Mouse (Mus musculus) limb, embryonic 14.5 days (tissue): Measurements from ENCODE around the gene Gapvd1. TPM values are rescaled to one million over a fixed set of nuclear protein-coding genes. Genes with fewer than 3 reads are reported as not detected.

Experiments used
- ATAC-seq: fragments of 200-750 bp; cut with Nextera tagmentation; 2 replicates; pipeline ENCODE4 v1.8.0; 2017; ENCODE audit warnings: low read depth, moderate number of reproducible peaks, moderate TSS enrichment; ENCODE audit not compliant: low FRiP score
- DNase-seq: peaks from one replicate; pipeline ENCODE4 v3.0.0-alpha.2; 2015; ENCODE audit warnings: low spot score
- H3K27ac ChIP-seq: fragments of 300-500 bp; sonication (generic); replicated peaks from 2 replicates; pipeline ENCODE4 v1.5.1; 2014; ENCODE audit warnings: low read depth, mild to moderate bottlenecking, low read length, moderate library complexity, mixed read lengths
- H3K27me3 ChIP-seq: fragments of 300-500 bp; sonication (generic); 2 replicates; pipeline ENCODE4 v1.6.1; 2014; ENCODE audit warnings: low read length, mixed read lengths; ENCODE audit not compliant: control insufficient read depth, insufficient read depth
- H3K36me3 ChIP-seq: fragments of 300-500 bp; sonication (generic); 2 replicates; pipeline ENCODE4 v1.6.1; 2014; ENCODE audit warnings: mild to moderate bottlenecking, low read length, moderate library complexity, mixed read lengths; ENCODE audit not compliant: control insufficient read depth, insufficient read depth
- H3K4me1 ChIP-seq: fragments of 300-500 bp; sonication (generic); 2 replicates; pipeline ENCODE4 v1.6.1; 2014; ENCODE audit warnings: antibody characterized with exemption, low read length, mixed read lengths; ENCODE audit not compliant: control insufficient read depth, insufficient read depth
- H3K4me2 ChIP-seq: fragments of 300-500 bp; sonication (generic); replicated peaks from 2 replicates; pipeline ENCODE4 v1.6.1; 2014; ENCODE audit warnings: low read depth, mild to moderate bottlenecking, low read length, moderate library complexity; ENCODE audit not compliant: severe bottlenecking
- H3K4me3 ChIP-seq: fragments of 300-500 bp; sonication (generic); replicated peaks from 2 replicates; pipeline ENCODE4 v1.5.1; 2014; ENCODE audit warnings: low read length
- H3K9ac ChIP-seq: fragments of 300-500 bp; sonication (generic); 2 replicates; pipeline ENCODE4 v1.6.1; 2014; ENCODE audit warnings: mild to moderate bottlenecking, low read depth, low read length, moderate library complexity; ENCODE audit not compliant: severe bottlenecking
- H3K9me3 ChIP-seq: fragments of 300-500 bp; sonication (generic); 2 replicates; pipeline ENCODE4 v1.6.1; 2016; ENCODE audit warnings: low read length; ENCODE audit not compliant: control insufficient read depth
- POLR2A ChIP-seq: fragments of 200-500 bp; IDR thresholded peaks from 2 replicates; pipeline ENCODE4 v1.8.0; 2012; ENCODE audit warnings: inconsistent platforms, mild to moderate bottlenecking, moderate library complexity, borderline replicate concordance; ENCODE audit not compliant: insufficient read depth, insufficient read length; ENCODE audit errors: extremely low read depth
- WGBS: fragments of 180-500 bp; shearing (Covaris S2); extraction: QIAGEN DNeasy Blood & Tissue Kit; methylation state at CpG from one replicate; pipeline ENCODE4 v1.1.7; 2014; 5-methylcytosine and 5-hydroxymethylcytosine counted together
- polyA plus RNA-seq, 2 experiments: library from polyadenylated mRNA; depleted of rRNA in 1 of 2; stranded (reverse) in 1 of 2; unstranded in 1 of 2; fragments of >200 nt; fragmentation: Nextera tagmentation in 1 of 2; extraction: Ambion mirVana in 1 of 2; gene quantifications; 2 replicates each; pipeline versions ENCODE4 v1.2.1 to v1.2.3; 2012 to 2014

Gapvd1 gene
- polyA plus RNA-seq, 2 experiments, result 41.4 to 84.2 TPM

DNA sequence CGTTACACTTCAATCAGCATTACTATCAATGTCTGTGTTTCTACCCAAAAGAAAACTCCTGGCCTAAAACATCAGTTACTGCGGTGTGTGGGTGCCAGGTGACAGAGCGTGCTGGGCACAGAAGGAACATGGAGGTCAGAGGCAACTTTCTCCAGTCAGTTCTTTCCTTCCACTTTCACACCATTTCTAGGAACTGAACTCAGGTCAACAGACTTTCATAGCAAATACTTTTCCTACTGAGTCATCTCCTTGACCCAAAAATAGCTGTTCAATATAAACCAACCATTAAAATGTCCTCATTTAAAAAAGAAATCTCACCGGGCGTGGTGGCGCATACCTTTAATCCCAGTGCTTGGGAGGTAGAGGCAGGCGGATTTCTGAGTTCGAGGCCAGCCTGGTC is 12.4 kb downstream of the Gapvd1 start:
- Histone ChIP-seq H3K27me3 (no peaks in the 10 kb centered on the region), H3K4me3 (no peak overlapping the region), H3K9me3 (no peaks in the 10 kb centered on the region), H3K4me2 (no peak overlapping the region), H3K27ac (no peak overlapping the region), H3K36me3 (no peaks in the 10 kb centered on the region; the same call in none of the 2 replicates), H3K9ac (no peak overlapping the region), H3K4me1 (no peaks in the 10 kb centered on the region)
- ATAC-seq (no peak), DNase-seq (no peak)
- WGBS, result 90% methylated on average over 8 of the region's 8 CpGs
- no peak for TF ChIP-seq POLR2A

DNA sequence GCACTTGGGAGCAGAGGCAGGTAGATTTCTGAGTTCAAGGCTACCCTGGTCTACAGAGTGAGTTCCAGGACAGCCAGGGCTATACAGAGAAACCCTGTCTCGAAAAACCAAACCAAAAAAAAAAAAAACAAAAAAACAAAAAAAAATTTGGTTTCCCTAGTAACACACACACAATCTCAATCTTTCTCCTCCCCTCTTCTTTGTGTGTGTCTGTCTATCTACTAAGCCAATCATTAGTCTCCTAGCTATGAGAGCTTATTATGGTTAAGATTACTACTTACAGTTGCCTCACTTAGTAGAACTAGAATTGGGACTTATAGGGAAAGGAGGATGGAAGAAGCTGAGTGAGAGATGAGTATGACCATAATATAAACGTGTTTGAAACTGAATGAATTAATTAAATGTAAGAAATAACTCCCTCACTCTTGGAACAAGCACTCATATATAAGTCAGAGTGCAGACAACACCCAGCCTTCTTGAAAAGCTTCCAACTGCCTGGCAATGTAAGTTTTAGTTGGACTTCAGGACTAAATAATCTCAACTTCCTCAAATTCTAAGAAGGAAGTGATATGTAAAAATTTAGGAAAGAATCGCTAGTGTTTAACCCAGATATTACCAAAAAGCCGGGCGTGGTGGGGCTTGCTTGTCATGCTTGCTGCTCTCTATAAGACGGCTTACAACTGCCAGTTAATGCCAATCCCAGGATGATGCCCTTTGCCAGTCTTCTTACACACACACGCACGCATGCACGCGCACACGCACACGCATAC is 13.5 kb downstream of the Gapvd1 start:
- DNase-seq (no peak), ATAC-seq (no peak)
- Histone ChIP-seq H3K4me3 (no peak overlapping the region), H3K27me3 (no peaks in the 10 kb centered on the region), H3K4me1 (no peaks in the 10 kb centered on the region), H3K27ac (no peak overlapping the region), H3K36me3 (no peaks in the 10 kb centered on the region; the same call in none of the 2 replicates), H3K9me3 (no peaks in the 10 kb centered on the region), H3K9ac (no peak overlapping the region), H3K4me2 (no peak overlapping the region)
- 90% methylated on average over 12 of the region's 12 CpGs for WGBS
- TF ChIP-seq POLR2A, result no peak

DNA sequence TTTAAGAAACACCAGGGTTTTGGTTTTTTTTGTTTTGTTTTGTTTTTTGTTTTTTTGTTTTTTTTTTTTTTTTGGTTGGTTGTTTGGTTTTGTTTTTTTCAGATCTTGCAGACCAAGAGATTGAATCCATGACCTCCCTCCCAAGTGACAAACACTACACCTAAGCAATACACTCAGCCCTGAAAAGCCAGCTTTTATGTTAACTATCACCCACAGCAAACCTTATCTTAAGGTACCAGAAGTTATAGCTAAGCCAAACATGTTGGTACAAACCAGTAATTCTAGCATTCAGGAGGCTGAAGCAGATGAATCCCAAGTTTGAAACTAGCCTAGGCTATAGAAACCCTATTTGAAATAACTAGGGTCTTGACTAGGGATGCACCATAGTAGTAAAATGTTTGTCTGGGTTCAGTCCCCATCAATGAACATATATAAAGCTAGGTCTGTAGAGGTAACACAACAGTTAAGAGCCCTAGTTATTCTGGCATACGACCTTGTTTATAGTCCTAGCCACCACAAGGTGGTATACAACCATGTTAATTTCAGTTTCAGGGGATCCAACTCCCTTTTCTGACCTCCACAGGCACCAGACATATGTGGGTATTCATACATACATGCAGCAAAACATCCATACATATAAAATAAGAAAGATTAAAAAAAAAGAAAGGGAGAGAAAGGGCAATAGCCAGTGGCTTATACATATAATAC is 15.2 kb downstream of the Gapvd1 start:
- Histone ChIP-seq H3K9ac (no peak overlapping the region), H3K9me3 (no peaks in the 10 kb centered on the region), H3K36me3 (no peaks in the 10 kb centered on the region; the same call in none of the 2 replicates), H3K4me3 (no peak overlapping the region), H3K4me1 (no peaks in the 10 kb centered on the region), H3K4me2 (no peak overlapping the region), H3K27ac (no peak overlapping the region), H3K27me3 (no peaks in the 10 kb centered on the region)
- no peak for DNase-seq
- TF ChIP-seq POLR2A, result no peak
- WGBS, result 56% methylated on average over 1 of the region's 1 CpGs
- no peak for ATAC-seq

DNA sequence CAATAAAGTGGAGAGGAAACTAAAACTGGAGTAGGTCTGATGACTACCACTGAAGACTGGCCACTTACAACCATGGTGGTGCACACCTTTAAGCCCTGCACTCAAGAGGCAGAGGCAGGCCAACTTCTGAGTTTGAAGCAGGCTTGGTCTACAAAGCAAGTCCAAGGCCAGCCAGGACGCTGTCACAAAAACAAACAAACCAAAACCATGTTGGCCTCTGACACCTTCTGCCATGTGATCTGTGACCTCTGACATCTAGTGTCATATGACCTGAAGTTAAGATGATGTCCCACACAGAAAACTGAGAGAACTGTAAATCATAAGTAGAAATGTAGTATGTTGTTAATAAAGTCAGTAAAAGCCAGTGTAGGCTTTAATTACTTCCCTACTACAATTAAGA is 17.1 kb downstream of the Gapvd1 start:
- 72% methylated on average over 1 of the region's 1 CpGs for whole genome bisulfite sequencing

DNA sequence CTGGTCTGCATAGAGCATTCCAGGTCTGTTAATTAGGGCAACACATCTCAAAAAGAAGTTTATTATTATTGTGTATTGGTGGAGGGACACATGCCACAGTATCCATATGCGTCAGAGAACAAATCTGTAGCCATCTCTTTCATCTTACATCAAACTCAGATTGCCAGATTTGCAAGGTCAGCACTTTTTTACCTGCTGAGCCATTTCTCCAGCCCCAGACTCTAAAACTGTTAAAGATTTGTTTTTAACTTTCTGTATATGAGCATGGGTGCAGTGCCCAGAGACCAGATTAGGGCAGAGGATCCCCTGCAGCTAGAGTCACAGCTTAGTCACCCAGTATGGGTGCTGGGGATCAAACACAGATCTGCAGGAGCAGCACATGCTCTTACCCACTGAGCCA is 18.4 kb downstream of the Gapvd1 start:
- no peak overlapping the region for H3K4me2 ChIP-seq
- DNase-seq (no peak), ATAC-seq (no peak)
- no peak overlapping the region for H3K4me3 ChIP-seq
- H3K27me3 ChIP-seq, result no peaks in the 10 kb centered on the region
- 68% methylated on average over 1 of the region's 1 CpGs for WGBS
- H3K36me3 ChIP-seq, result 0 out of 2 replicates have a peak, but pooled peaks cover 3% of the 10 kb centered on the region
- no peaks in the 10 kb centered on the region for H3K9me3 ChIP-seq
- no peaks in the 10 kb centered on the region for H3K4me1 ChIP-seq
- H3K27ac ChIP-seq, result no peak overlapping the region
- no peak for TF ChIP-seq POLR2A
- H3K9ac ChIP-seq, result no peak overlapping the region

More for the DNA sequence above, 17.1 kb downstream of the Gapvd1 start:
- H3K4me3 ChIP-seq, result no peak overlapping the region
- peaks cover 3% of the 10 kb centered on the region; the same call in 1 of the 2 replicates for H3K36me3 ChIP-seq
- ATAC-seq, result no peak
- no peak overlapping the region for H3K27ac ChIP-seq
- no peak overlapping the region for H3K4me2 ChIP-seq
- no peak overlapping the region for H3K9ac ChIP-seq
- no peaks in the 10 kb centered on the region for H3K9me3 ChIP-seq
- H3K27me3 ChIP-seq, result no peaks in the 10 kb centered on the region
- DNase-seq, result no peak
- TF ChIP-seq POLR2A, result no peak
- no peaks in the 10 kb centered on the region for H3K4me1 ChIP-seq
